ENCODE assay signal across 17 mouse cellular contexts in genomic region chr4:103926682-103927081, GRCm38 (mm10).
DNase-seq lines count a peak whose midpoint lies in the region; ATAC-seq lines count a peak whose summit lies in the region.
"Had no signal": no experiment of that assay in that cellular context is flagged by ENCODE, and none has a peak within 500 bp of the region (broad histone marks: within the 10 kb centered on the region; RNA-seq: fewer than 3 reads in every experiment).

No protein-coding gene starts in this region.

- peaks cover 41% of the 10 kb centered on the region for H3K4me1 ChIP-seq in hindbrain, embryonic 10.5 days (replicated peaks)
- peaks cover 11% of the 10 kb centered on the region; the same call in 1 of the 2 replicates for H3K4me1 ChIP-seq in hindbrain, embryonic 14.5 days (replicated peaks; ENCODE audit: control insufficient read depth, insufficient read depth, low read length)
- no peaks in the 10 kb centered on the region for H3K4me1 ChIP-seq in limb, embryonic 12.5 days (replicated peaks)
- H3K4me1 ChIP-seq in limb, embryonic 10.5 days, result no peaks in the 10 kb centered on the region
- no peaks in the 10 kb centered on the region for H3K4me1 ChIP-seq in embryonic facial prominence, embryonic 14.5 days (ENCODE audit: control insufficient read depth, insufficient read depth, low read length)
- H3K4me1 ChIP-seq: lung, embryonic 15.5 days; neural tube, embryonic 12.5 days; stomach, embryonic 15.5 days had no signal

- ATAC-seq in hindbrain, embryonic 14.5 days (ENCODE audit: low FRiP score), result no peak
- ATAC-seq in limb, embryonic 12.5 days (ENCODE audit: insufficient number of reproducible peaks, insufficient read depth, low FRiP score, low TSS enrichment, low read depth), result 0 out of 2 replicates have a peak, but pooled peaks have one; percentile 42
- ATAC-seq in embryonic facial prominence, embryonic 14.5 days (ENCODE audit: low read depth), result no peak; the same call in 1 of the 2 replicates
- ATAC-seq: inflammation-experienced regulatory T-cells, adult 6 months had no signal

- H3K27me3 ChIP-seq in hindbrain, embryonic 10.5 days (ENCODE audit: insufficient read depth, poor library complexity, severe bottlenecking), result no peaks in the 10 kb centered on the region
- no peaks in the 10 kb centered on the region for H3K27me3 ChIP-seq in hindbrain, embryonic 14.5 days (ENCODE audit: control insufficient read depth, insufficient read depth, low read length)
- no peaks in the 10 kb centered on the region for H3K27me3 ChIP-seq in limb, embryonic 12.5 days
- no peaks in the 10 kb centered on the region for H3K27me3 ChIP-seq in limb, embryonic 10.5 days (ENCODE audit: low read depth, poor library complexity, severe bottlenecking)
- H3K27me3 ChIP-seq in embryonic facial prominence, embryonic 14.5 days (replicated peaks; ENCODE audit: control insufficient read depth, insufficient read depth, low read length), result no peaks in the 10 kb centered on the region
- H3K27me3 ChIP-seq: kidney, embryonic 15.5 days; lung, embryonic 15.5 days; neural tube, embryonic 12.5 days; stomach, embryonic 15.5 days had no signal

- no peak overlapping the region for H3K9ac ChIP-seq in hindbrain, embryonic 14.5 days
- no peak overlapping the region for H3K9ac ChIP-seq in limb, embryonic 12.5 days (replicated peaks)
- H3K9ac ChIP-seq in embryonic facial prominence, embryonic 14.5 days (ENCODE audit: low read depth, low read length), result no peak overlapping the region
- H3K9ac ChIP-seq: kidney, embryonic 15.5 days; lung, embryonic 15.5 days; neural tube, embryonic 12.5 days; stomach, embryonic 15.5 days had no signal

- no peak overlapping the region for H3K4me2 ChIP-seq in hindbrain, embryonic 14.5 days (replicated peaks)
- no peak overlapping the region for H3K4me2 ChIP-seq in limb, embryonic 12.5 days
- H3K4me2 ChIP-seq in embryonic facial prominence, embryonic 14.5 days (ENCODE audit: low read depth, low read length), result no peak overlapping the region
- H3K4me2 ChIP-seq: kidney, embryonic 15.5 days; lung, embryonic 15.5 days; neural tube, embryonic 12.5 days; stomach, embryonic 15.5 days had no signal

- 40% methylated on average over 5 of the region's 5 CpGs for WGBS in hindbrain, embryonic 10.5 days
- 33% methylated on average over 5 of the region's 5 CpGs for WGBS in hindbrain, embryonic 14.5 days
- WGBS in limb, embryonic 12.5 days, result 57% methylated on average over 5 of the region's 5 CpGs
- 62% methylated on average over 5 of the region's 5 CpGs for WGBS in limb, embryonic 10.5 days
- WGBS in embryonic facial prominence, embryonic 14.5 days, result 36% methylated on average over 5 of the region's 5 CpGs

- peak; percentile 22 for DNase-seq in hindbrain, embryonic 10.5 days (ENCODE audit: low spot score)
- no peak for DNase-seq in hindbrain, embryonic 14.5 days (ENCODE audit: low spot score)
- DNase-seq in limb, embryonic 10.5 days (ENCODE audit: low spot score), result no peak
- peak; percentile 39 for DNase-seq in embryo, embryonic 11 days
- DNase-seq in embryonic facial prominence, embryonic 14.5 days (ENCODE audit: low spot score), result peak; percentile 31
- DNase-seq in right cerebral cortex, postnatal 14 days, result no peak
- DNase-seq: adrenal gland, postnatal 25 days; cerebellum, adult 18-20 months; cerebellum, postnatal 36 days; layer of hippocampus, adult 9-11 months; thymus, adult 2 months had no signal

- no peak overlapping the region for H3K4me3 ChIP-seq in hindbrain, embryonic 10.5 days
- no peak overlapping the region for H3K4me3 ChIP-seq in hindbrain, embryonic 14.5 days (replicated peaks; ENCODE audit: low read length)
- no peak overlapping the region for H3K4me3 ChIP-seq in limb, embryonic 12.5 days (replicated peaks)
- H3K4me3 ChIP-seq in limb, embryonic 10.5 days, result no peak overlapping the region
- no peak overlapping the region for H3K4me3 ChIP-seq in embryonic facial prominence, embryonic 14.5 days (ENCODE audit: low read depth, low read length)
- H3K4me3 ChIP-seq: kidney, embryonic 15.5 days; lung, embryonic 15.5 days; neural tube, embryonic 12.5 days; stomach, embryonic 15.5 days had no signal

- H3K36me3 ChIP-seq in hindbrain, embryonic 10.5 days, result no peaks in the 10 kb centered on the region
- H3K36me3 ChIP-seq in hindbrain, embryonic 14.5 days (replicated peaks; ENCODE audit: control insufficient read depth, insufficient read depth), result no peaks in the 10 kb centered on the region
- H3K36me3 ChIP-seq in limb, embryonic 12.5 days, result no peaks in the 10 kb centered on the region
- no peaks in the 10 kb centered on the region for H3K36me3 ChIP-seq in limb, embryonic 10.5 days
- no peaks in the 10 kb centered on the region for H3K36me3 ChIP-seq in embryonic facial prominence, embryonic 14.5 days (ENCODE audit: control insufficient read depth, insufficient read depth, low read length)
- H3K36me3 ChIP-seq: kidney, embryonic 15.5 days; lung, embryonic 15.5 days; neural tube, embryonic 12.5 days; stomach, embryonic 15.5 days had no signal

- H3K27ac ChIP-seq in hindbrain, embryonic 10.5 days, result peak overlapping the region; percentile 53
- H3K27ac ChIP-seq in hindbrain, embryonic 14.5 days, result no peak overlapping the region
- no peak overlapping the region for H3K27ac ChIP-seq in limb, embryonic 12.5 days
- H3K27ac ChIP-seq in limb, embryonic 10.5 days, result no peak overlapping the region
- H3K27ac ChIP-seq in embryonic facial prominence, embryonic 14.5 days (replicated peaks; ENCODE audit: low read depth, low read length), result no peak overlapping the region
- H3K27ac ChIP-seq: kidney, embryonic 15.5 days; lung, embryonic 15.5 days; neural tube, embryonic 12.5 days; stomach, embryonic 15.5 days had no signal

- H3K9me3 ChIP-seq in hindbrain, embryonic 10.5 days, result no peaks in the 10 kb centered on the region
- H3K9me3 ChIP-seq in hindbrain, embryonic 14.5 days (ENCODE audit: control insufficient read depth, low read length), result no peaks in the 10 kb centered on the region
- H3K9me3 ChIP-seq in limb, embryonic 12.5 days, result no peaks in the 10 kb centered on the region
- H3K9me3 ChIP-seq in limb, embryonic 10.5 days (replicated peaks), result no peaks in the 10 kb centered on the region
- H3K9me3 ChIP-seq in embryonic facial prominence, embryonic 14.5 days (ENCODE audit: control insufficient read depth, low read length), result no peaks in the 10 kb centered on the region
- H3K9me3 ChIP-seq: kidney, embryonic 15.5 days; lung, embryonic 15.5 days; neural tube, embryonic 12.5 days; stomach, embryonic 15.5 days had no signal

Comparison
In these comparisons a context has a peak if more than half of its experiments do, and no peak if none do; other contexts are left out.
1. DNase-seq: peak in hindbrain, embryonic 10.5 days (single experiment), embryo, embryonic 11 days (single experiment) and embryonic facial prominence, embryonic 14.5 days (single experiment); none in hindbrain, embryonic 14.5 days (single experiment), limb, embryonic 10.5 days (single experiment) and right cerebral cortex, postnatal 14 days (single experiment).